Mouse (Mus musculus) T-helper 17 cell (primary cell): ENCODE measurements at regions not wholly inside any gene's neighbourhood (a gene's known extent, or its start where the extent isn't known, plus 50 kb on each side); places are given as distances from the start of the nearest gene placed in this dataset.

ENCODE experiments used
- in situ Hi-C, 2 experiments: fragments of 300-600 bp; cut with MboI, MseI; formaldehyde crosslinking; loops; 1 replicate in 1 of 2; 2 replicates in 1 of 2; pipeline ENCODE4 v1.15.1; 2025; ENCODE audit warnings: high pct_unique_total_duplicates in 2 of 2

DNA sequence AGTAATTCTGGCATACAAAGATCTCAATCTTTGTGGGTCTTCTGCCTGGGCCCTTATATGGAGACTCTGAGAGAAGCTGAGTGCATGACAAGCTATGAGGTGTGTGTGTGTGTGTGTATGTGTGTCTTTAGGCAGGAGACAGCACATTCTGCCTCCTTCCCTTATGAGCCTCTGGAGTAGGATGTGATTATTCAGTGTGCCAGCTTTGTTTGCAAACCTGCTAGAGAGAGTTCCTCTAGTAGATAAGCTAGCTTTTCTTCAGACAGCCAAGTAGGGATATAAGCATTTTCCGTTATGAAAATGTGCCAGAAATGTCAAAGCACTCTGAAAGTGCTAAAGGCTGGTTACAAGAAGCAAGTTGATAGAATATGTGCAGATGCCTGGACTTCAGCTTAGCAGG lies 270.9 kb upstream of the Mmadhc start:
- in situ Hi-C loops, result no loop called here

DNA sequence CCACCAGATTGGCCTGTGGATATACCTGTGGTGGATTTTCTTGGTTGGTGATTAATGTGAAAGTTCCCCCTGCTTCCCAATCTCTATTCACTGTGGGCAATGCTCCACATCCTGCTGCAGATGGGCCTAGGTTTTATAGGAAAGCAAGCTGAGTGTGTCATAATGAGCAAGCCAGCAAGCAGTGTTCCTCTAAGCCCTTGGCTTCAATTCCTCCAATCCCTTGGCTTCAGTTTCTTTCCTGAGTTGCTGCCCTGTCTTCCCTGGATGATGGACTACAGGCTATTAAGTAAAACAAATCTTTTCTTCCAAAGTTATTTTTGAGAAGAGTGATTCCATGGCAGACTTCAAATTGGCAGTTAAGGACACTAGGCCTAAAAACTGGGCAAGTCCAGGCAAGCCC lies 257.4 kb upstream of the Mmadhc start:
- in situ Hi-C loops, result no loop called here

DNA sequence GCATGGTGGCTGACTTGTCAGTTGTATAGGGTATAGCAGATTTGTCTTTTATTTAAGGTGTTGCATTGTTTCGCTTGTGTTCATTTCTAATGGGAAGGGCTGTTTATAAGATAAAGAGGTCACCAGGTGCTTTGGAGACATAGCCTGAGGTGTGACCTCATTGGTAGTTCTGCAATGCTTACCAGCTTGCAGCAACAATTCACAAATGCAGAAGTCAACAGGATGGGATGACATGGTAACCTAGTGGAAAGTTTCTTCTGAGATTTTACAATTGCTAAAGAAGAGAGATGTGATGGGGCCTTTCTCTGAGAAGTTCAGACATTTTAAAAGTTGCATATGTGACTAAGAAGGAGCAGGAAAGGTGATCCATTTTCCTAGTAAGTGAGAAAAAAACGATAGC lies 255.8 kb upstream of the Mmadhc start:
- in situ Hi-C loops, result no loop called here

DNA sequence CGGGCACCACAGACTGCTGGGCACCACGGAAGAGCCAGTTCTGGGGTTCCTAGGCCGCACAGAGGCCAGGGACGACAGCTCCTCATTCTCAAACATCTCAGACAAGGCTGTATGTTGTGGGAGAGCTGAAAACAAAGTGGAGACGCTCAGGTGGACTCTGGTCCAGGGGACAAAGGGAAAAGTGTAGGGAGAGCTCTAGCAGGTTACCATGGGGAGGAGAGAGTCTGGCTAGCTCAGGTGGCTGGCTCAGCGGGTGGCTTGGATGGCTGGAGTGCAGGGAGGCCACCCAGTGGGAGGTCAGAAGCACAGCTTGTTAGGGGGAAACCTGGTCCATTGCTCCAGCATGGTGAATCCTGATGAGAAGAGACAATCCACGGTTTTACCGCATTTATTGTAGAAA lies 253.3 kb upstream of the Mmadhc start:
- in situ Hi-C loops, result no loop called here

DNA sequence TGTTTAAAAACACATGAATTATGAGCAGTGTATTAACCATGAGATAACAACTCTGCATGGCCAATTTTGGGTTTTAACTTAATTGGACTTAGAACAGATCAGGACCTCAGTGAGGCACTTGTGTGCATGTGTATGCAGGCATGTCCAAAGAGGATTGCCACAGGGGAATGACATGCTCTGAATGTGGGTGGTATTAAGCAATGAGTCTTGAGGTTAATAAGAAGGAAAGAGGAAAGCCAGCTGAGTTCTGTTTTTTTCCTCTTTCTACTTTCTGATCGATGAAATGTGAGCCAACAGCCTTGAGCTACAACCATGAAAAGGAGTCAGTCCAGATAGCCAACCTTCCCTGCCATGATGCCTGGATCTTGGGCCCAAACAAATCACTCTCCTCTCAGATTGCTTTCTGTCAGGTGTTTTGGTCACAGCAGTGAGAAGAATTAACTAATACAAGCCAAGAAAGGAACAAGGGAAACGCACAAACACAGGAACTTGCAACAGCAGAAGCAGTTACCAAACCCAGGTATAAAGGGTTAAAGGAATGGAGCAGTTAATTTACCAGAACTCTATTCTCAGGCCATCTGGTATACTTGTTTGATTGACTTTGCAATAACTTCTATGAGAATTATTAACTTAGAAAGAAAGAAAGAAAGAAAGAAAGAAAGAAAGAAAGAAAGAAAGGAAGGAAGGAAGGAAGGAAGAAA lies 243.3 kb upstream of the Mmadhc start:
- in situ Hi-C loops, result no loop called here

DNA sequence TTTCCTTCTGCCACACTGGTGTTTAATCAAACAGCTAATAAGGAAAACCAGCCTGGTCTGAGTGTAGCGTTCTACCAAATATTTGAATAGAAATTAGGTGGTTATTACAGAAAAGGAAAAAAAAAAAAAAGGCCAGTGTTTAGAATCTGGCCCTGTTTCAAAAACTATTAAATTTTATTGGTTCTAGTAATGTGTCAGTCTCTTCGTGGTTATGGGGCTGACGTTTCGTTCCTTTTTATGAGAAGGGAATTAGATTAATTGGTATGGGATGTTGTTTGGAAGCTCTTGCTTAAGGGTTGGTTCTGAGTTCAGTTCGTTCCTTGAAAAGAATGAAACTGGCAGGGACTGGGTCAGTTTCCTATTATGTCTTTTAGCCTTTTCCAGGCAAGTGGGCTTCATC lies 241.5 kb upstream of the Mmadhc start:
- in situ Hi-C loops, result no loop called here

DNA sequence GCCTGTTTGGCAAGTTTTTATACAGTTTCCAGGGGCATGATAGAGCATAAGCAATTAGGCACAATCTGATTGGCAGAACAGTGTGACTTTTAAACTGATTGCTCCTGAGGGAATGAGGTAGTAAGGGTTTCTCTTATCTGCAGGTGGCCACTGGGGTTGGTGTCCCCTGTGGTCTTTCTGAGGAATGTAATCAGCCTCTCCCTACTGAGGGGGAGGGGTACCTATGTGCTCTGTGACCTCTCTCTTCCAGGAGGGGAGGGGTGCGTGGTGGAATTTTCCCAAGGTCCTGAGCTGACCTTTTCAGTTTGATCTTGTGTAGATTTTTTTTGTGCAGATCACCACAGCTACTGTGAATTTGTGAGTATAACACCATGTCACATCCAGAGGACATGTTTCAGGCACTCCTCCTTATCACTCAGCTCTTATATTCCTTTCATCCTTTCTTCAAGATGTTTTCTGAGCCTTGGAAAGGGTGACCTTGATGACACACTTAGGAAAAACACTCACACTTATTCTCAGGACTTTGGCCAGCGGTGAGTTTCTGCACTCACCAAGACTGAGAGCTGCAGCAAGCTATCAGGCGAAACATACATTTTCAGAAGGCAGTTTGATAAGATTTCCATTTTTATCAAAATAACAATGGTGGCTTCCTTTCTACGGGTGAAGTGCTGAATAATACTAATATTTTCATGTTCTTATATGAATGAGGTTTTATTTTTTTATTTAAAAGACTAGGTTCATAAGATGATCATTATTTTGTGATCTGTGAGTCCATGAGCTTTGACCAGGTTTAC lies 238.7 kb upstream of the Mmadhc start:
- in situ Hi-C loops, result no loop called here

DNA sequence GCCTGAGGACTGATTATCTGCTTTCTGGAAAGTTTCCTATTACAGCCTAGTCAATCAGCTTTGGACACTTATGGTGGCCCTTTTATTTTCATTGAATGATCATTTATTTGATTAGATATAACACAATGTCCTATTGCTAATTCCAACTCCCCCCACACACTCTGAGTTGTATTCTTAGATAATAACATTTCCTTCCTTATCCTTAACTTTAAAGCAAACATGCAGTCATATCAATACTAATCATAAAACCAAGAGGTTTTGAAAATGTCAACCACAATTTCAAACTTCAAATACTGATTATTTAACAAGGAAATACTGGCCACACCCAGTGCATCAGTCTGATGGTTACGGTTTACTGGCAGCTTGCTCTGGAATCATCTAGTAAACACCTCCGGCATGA lies 237.1 kb upstream of the Mmadhc start:
- in situ Hi-C loops, result no loop called here

DNA sequence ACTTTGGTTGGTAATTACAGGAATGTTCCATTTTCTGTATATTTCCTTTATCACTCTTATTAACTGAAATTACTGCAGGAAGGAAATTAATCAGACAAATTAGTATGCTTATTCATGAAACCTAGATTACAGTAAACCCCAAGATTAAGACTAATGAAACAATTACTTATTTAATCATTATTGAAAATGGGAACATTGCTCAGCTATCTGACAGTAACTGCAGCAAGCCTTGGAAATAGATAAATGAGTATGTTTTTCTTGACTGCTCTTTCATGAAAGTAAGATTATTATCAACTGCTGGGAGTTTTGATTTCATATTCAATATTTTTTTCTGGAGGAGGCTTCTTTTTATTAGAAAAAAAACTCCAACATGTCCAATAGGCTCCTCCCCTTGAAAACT lies 230.8 kb upstream of the Mmadhc start:
- in situ Hi-C loops, result no loop called here

DNA sequence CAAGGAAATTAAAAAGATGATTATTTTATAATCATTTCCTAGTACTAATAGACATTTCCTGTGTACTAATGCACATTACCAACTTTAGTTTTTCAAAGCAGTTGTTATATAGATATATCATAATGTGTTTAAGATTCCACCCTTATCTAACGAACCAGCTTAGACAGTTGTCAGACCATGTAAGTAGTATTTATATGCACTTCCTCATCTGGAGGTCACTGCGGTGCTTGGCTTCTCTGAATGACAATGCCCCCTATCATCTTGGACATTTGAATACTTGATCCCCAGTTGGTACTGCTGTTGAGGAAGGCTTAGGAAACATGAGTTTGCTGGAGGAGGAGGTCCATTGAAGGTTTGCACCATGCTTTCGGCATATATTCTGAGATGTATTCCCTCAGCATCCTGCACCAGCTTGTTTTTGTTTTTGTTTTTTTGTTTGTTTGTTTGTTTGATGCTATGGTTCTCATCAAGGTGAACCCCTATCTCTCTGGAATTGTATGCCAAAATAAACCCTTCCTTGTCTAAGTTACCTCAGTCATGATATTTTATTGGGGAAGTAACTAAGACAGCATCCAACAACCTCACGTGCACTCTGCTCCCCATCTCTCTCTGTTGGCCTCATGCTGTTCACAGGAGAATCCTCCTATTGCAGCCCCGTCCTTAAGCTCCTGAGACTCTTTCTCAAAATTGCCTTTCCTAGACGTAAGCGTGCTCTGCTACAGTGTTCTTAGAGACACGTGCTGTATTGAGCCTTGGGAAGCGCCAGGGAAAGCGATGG lies 228.4 kb upstream of the Mmadhc start:
- in situ Hi-C loops, result no loop called here

DNA sequence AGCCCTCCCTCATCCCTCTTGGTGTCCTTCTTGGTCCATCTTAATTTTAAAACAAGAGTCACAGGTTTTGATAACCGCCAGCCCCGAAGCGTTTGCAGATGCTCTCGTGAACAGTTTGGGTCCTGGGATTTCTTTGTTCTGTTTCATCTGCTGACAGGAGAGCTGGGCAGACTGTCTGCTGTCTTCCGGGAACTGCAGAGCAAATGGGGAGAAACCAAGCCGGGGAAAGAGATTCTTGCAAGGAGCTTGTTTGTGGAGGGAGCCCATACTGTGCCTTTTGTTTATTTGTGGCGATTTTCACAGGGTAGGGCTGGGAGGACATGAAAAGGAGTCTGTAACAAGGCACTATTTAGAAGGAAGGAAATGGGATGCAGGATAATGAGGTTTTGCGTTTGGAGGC lies 223.6 kb upstream of the Mmadhc start:
- in situ Hi-C loops, result no loop called here

DNA sequence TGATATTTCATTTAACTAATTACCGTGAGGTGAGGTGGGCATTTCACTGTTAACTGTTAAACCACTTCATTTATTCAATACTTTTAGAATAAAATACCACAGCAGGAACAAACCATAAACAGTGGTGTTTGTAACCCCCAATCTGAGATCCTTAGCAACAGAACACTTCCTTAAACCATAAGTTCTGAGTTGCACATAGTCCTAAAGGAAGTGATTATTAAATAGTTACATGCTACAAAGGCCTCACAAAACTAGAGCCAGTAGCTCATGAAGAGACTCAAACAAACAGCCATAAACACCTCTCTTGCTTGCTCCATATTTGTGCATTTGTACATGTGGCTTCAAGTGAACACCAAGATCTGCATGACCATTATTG lies 222.5 kb upstream of the Mmadhc start:
- in situ Hi-C loops, result loop anchor here in 1 of 2 experiments (10.0 kb wide), 1 partner anchor 754 kb away; no protein-coding TSS in a partner anchor

DNA sequence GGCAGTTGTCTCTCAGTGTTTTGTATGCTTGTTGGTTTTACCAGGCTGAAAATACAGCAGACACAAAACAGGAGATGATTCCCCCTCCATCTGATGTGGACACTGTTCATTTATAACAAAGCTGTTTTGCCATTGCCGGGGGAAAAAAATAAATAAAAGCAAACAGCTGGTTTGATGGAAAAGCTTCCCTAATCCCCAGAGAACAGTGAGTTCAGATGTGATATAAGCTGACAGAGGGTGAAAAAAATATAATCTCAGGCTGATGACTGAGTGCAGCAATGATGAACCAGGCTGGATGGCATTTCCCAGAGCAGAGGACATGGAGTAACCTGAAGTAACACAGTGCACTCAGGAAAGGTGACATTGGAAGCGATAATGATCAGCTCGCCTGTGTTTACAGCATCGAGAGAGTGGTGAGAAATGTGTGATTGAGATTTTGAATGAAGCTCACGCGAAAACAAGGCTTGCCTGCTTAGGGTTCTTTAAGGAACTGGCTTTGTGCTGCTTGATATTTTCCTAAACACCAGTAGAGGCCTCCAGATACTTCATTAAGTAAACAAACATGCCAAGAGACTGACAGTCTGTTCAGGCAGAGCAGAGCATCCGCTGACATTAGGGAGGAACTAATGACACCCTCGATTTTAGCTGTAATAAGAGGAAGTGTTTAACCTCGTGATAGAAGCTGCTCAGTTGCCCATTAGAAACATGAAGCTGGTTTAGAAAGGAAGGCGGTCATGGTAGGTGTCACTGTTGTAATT lies 221.9 kb upstream of the Mmadhc start:
- in situ Hi-C loops, result loop anchor here in 1 of 2 experiments (10.0 kb wide), 1 partner anchor 754 kb away; no protein-coding TSS in a partner anchor

DNA sequence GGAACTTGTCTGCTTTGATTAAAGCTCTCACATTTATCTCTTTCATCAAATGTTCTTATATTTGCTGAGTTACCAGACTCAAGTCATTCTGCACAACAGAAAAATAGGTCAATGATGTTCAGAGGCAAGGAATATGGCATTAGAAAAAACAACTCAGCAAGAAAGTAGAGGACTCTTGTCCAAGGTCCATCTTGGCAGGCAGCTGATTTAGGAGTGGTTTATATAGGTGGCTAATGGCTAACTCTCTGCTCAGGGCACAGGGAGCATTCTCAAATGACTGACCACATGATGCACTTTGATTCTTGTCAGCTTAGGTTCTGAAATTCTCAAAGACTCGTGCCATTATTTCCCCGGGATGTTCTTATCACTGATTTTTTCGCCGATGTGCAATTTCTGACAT lies 216.7 kb upstream of the Mmadhc start:
- in situ Hi-C loops, result loop anchor here in 1 of 2 experiments (10.0 kb wide), 1 partner anchor 748 kb away; no protein-coding TSS in a partner anchor

DNA sequence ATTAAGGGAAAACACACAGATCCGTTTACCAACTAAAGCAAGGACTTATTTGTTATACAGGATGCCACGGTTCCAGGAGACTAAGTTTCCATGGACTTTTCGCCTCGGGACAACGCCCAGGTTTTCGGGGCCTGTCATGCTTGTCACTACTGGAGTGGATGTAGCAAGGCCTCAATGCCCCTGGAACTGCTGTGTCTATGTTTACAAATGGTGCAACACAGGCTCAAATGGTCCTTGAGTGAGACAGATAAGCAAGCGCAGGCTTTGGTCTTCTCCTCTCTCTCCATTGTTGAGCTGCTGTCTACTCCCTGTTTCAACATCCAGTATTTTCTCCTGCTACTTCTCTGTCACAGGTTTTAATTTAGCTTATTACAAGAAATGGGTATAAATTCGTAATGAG lies 202.1 kb upstream of the Mmadhc start:
- in situ Hi-C loops, result no loop called here

DNA sequence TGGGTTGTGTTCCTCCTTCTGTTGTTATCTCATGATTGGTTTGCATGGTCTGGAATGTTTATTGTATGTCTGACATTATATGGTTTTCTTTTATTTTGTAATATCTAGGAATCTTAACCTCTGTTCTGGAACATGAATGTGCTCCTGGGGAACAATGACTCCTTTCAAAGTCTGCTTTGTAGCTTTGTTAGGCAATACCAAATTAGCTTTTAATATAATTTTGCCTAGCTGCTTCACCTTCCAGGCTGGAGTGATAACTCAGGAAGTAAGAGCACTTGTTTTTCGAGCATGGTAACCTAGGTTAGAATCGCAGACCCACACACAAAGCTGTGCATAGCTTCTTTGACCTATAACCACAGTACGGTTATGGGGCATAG lies 199.4 kb upstream of the Mmadhc start:
- in situ Hi-C loops, result no loop called here

DNA sequence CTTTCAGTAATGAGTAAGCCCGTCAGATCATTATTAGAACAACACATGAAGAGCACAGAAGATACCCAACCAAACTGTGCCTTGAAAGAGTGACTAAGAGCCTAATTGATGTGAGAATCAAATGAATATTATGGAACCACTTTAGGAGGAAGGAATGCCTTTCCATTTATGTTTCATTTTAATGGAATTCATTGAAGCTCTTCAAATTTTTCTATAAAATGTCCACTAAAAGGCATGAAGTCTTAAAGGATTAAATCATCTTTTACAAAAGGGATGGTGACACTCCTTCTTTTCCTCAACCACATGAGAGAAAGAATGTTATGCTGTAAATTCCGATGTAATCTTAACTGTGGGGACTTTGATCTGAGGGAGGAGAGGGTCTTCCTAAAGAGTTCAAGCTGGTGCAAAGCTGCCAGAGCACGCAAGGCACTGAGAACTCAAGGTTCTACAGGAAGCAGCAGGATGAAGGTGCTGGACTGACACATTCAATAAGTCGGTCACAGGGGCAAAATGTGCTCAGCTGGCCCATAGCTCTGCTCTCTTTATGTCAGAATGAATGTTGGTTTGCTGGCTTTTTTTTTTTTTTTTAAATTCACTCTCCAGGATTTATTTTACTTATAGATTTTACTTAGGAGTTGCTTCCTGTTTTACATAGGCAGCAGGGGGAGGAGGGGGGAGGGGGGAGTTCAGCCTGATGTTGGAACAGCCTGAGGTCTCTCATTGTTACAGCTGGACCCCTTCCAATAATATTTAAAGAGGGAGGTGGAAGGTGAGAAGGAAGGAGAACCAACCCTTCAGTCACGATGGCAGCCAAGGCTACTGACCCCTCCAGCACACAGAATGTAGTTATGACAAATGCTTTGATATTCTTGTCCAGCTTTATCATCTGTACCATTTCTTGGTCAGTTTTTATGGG lies 198.8 kb upstream of the Mmadhc start:
- in situ Hi-C loops, result no loop called here

DNA sequence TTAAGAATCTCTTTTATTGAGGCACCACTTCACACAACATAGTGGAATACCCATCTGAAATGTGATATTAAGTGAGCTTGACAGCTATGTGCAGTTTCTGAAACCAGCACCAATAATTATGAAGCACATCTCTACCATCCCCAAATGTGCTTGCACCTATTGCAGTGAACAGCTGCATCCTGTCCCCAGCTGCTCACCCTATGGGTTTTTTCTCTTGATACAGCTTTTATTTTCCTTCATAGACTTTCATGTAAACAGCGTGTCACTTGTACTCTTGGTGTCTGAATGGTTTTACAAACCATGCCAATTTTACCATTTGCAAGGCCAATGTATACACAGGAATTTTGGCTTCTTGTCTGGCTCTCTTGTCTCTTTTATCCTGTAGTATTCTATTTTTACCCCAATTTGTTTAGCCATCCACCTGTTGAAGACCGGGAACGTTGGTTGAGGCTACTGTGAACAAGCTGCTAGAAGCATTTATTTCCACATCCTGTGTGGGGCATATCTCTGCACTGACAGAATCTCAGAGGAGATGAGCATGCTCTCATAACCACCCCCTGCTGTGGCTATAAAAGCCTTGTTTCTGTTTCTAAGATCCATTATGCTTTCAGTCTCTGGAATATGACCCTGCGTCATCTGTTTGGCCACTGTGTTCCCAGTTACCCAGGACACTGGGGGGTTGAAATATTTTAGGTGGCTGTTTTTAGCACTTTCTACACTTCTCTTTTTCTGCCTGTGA lies 197.2 kb upstream of the Mmadhc start:
- in situ Hi-C loops, result no loop called here

DNA sequence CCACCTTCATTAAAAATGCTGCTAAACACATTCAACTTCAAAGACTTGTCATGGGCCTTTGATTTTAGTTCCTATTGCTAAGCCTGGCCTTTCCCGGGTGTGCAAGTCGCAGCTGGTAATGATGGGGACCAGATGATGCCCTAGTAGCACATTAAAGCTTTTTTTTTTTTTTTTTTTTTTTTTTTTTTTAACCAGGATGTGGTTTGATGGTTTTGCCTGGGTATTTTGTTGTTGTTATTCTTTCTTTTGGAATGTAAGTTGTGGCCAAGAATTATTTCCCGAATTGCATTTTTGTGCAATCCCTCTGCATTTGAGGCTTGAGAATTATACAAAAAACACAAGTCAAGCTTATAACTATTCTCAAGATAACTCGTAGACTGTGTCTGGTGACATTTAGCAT lies 167.2 kb upstream of the Mmadhc start:
- in situ Hi-C loops, result no loop called here

DNA sequence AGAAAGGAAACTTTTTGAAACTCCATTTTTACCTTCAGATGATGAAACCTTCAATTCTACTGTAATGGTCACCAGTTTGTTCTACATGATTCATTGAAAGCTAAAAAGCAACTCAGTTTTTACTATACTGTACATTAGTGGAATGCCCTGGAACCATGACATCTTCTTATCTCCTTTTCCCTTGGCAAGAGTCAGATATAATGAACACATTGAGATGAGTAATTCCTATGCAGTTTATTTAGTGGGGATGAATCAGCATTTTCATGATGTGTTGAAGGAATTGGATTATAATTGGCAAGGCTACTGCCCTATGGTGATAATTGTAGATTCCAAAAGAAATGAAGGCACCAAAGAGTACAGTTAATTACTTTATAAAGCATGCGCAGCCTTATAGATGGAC lies 165.8 kb upstream of the Mmadhc start:
- in situ Hi-C loops, result no loop called here
